Mouse (Mus musculus): Measurements from ENCODE around the gene Hace1.
"Not testable (repeated sequence)": the region's sequence is repeated elsewhere in the genome, so short reads cannot be mapped to it uniquely, and the experiment has no call there.

The Hace1 gene

GRCm38 (mm10) chr10:45577731-45578297 lies at the start of gene Hace1:
Hace1 (plus strand) TSS chr10:45577829.
- DNase-seq, result peak; percentile 88

- DNase-seq, result not testable (repeated sequence)
These were observed 40.3 kb upstream of the Hace1 start for GRCm38 (mm10) chr10:45537334-45537733.

- DNase-seq, result no peak
These were observed 34.9 kb upstream of the Hace1 start for GRCm38 (mm10) chr10:45542726-45543125.

GRCm38 (mm10) chr10:45546799-45547198 lies 30.8 kb upstream of the Hace1 start:
- DNase-seq, result no peak

GRCm38 (mm10) chr10:45578298-45578821 lies 731 bp downstream of the Hace1 start:
- peak; percentile 68 for DNase-seq

- DNase-seq, result no peak
These were observed 5.7 kb downstream of the Hace1 start for GRCm38 (mm10) chr10:45583310-45583709.

DNA sequence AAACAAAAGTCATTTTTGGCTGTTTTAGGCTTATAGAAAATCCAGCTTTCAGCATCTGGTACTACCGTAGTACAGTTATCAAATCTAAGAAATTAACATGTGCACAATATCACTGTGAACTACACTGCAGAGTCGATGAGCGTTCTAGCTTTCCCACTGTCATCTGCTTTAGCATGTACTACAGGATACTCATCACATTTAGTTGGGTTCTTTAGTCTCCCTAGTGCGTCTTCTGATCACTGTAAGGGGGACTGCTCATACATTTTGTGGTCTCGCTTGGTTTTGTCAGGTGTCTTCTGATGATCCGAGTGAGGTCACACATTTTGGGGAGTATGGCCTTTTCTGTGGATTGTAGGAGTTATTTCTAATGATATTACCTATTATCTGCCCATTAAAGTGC lies 6.2 kb downstream of the Hace1 start:
- DNase-seq, result no peak

- no peak for DNase-seq
These were observed 6.9 kb downstream of the Hace1 start for GRCm38 (mm10) chr10:45584311-45585102.

- no peak for DNase-seq
These were observed 28.2 kb downstream of the Hace1 start for GRCm38 (mm10) chr10:45605853-45606252.

GRCm38 (mm10) chr10:45610727-45611126 lies 33.1 kb downstream of the Hace1 start:
- no peak for DNase-seq

GRCm38 (mm10) chr10:45616012-45616411 lies 38.4 kb downstream of the Hace1 start:
- no peak for DNase-seq

DNA sequence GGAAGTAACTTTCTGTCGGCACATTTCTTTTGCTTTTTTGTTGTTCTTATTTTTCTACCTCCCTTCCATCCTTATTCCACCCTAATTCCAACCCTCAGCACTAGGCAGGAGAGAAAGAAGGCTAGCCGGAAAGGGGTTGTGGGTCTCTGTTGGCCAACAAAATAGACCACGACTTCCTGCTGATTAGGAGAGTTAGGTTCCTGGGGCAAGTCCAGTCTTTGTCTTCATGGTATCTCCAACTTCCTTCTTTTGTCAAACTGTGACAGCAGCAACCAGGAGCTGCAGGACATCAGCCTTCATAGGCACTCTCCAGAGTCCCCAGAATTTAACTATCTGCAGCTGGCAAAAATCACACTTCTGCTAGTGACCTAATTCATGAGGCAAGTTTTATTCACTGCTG lies 41.4 kb downstream of the Hace1 start:
- DNase-seq, result no peak

GRCm38 (mm10) chr10:45631995-45632394 lies 54.4 kb downstream of the Hace1 start:
- DNase-seq, result no peak

DNA sequence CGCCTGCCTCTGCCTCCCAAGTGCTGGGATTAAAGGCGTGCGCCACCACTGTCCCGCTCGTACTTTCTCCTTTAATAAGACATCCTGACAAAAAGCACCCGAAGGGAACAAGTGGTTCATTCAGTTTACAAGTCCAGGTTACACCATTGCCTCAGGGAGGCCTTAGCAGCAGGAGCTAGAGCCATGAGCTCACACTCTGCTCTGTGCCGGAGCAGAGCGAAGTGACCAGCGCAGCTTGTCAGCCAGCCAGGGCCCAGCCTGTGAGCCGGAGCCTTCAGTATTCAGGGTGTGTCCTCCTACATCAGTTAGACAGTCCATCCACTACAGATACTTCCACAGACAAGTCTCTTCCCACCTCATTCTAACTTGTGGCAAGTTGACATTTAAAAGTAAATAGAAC lies 55.0 kb downstream of the Hace1 start:
- peak; percentile 13 for DNase-seq

- no peak for DNase-seq
These were observed 57.6 kb downstream of the Hace1 start for GRCm38 (mm10) chr10:45635201-45635600.

DNA sequence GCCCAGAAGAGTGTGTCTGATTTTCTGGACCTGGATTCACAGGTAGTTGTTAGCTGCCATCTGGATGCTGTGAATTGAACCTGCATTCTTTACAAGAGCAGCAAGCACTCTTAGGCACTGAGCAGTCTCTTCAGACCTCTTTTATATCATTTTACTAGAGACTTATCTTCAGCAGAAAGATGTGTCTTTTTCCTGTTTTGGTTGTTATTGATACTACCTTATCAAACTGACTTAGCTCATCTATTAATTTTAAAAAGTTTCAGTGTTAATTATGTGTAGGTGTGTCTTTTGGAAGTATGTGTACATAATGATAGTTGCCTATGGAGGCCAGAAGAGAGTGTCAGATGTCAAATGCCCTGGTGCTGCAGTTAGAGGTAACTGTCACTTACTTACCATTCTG lies 62.1 kb downstream of the Hace1 start:
- DNase-seq, result no peak

DNA sequence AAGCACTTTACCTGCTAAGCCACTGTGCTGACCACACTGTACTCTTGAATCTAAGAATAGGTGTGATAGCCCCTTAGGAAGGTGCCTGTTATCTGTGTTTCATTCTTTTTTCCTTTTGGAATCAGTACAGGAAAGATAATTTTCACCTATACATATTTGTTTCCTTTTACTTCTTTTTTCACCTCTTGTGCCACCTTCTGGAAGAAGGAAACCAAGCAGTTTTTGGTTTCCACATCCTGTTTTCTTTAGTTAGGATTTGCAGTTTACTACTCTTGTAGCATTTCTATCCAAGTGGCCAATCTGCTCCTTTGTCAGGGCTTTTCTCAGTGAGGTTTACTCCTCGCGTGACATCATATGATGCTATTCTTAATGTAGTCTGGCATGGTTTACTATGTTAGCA lies 76.4 kb downstream of the Hace1 start:
- no peak for DNase-seq

DNA sequence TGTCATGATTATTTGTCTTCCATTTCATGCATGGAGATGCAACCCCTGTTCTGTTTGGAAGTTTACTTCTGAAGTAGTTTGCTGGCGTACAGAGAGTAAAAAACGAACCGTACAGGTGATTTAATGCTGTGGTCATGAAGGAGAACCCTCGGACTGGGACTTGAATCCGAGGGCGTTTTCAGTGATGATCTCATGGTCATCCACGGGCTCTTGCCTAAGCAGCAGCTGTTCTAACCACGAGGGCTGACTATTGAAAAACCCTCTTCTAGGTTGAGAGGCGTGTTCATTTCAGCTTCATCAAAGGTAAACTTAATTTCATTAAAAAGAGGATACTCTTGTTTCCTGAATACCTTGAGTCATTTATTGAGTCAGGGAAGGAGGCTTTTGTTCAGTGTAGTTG lies 84.4 kb downstream of the Hace1 start:
- no peak for DNase-seq

DNA sequence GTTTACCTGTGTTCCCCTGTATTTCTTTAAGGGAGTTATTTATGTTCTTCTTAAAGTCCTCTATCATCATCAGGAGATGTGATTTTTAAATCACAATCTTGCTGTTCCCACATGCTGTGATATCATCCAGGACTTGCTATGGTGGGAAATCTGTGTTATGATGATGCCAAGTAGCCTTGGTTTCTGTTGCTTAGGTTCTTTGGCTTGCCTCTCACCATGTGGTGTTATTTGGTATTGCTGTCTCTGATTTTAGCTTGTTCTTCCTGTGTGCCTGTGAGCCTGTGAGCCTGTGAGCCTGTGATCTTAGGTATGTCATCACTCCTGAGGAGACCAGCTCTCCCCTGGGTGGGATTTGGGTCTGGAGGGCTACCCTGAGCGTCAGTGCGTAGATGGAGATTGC lies 90.6 kb downstream of the Hace1 start:
- DNase-seq, result no peak

- no peak for DNase-seq
These were observed 99.2 kb downstream of the Hace1 start for GRCm38 (mm10) chr10:45676796-45677195.

- no peak for DNase-seq
These were observed 108.6 kb downstream of the Hace1 start for GRCm38 (mm10) chr10:45686191-45686590.

DNA sequence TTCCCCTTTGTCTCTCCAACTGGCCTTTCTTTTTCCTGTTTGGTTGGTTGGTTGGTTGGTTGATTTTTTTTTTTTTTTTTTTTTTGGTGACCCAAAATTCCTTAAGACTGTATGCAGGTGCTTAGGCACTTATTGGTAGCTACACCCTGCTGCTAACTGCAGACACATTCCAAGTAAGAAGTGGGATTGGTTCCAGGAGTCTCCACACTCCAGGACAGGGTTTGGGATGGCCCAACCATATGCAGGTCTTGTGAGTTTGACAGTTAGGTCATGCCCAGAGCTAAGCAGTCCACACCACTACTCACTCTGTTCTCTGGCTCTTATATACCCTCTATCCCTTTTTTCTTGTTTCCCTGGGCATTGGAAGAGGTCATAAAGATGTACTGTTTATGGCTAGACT lies 117.3 kb downstream of the Hace1 start:
- DNase-seq, result peak; percentile 36

GRCm38 (mm10) chr10:45695522-45695921 lies 117.9 kb downstream of the Hace1 start:
- no peak for DNase-seq

- DNase-seq, result no peak
These were observed 121.3 kb downstream of the Hace1 start for GRCm38 (mm10) chr10:45698930-45699329.
